Mouse (Mus musculus): ENCODE measurements around the gene Pramel5. TPM values are rescaled to one million over a fixed set of nuclear protein-coding genes. Genes with fewer than 3 reads are reported as not detected.
"Not testable (repeated sequence)": the region's sequence is repeated elsewhere in the genome, so short reads cannot be mapped to it uniquely, and the experiment has no call there.

Gene Pramel5
- not detected in 2 replicates for total RNA-seq (2012; rRNA removed)
- polyA plus RNA-seq (2012; ENCODE audit: insufficient read depth in 1 of 2, insufficient read length in 2 of 2, low read depth in 1 of 2, low replicate concordance in 2 of 2, missing spikeins in 1 of 2) = under 1 TPM in 1 of 2 experiments, not detected in 1; 0.35 TPM

GRCm38 (mm10) chr4:144280388-144280787 lies at the start of gene Pramel5:
Gene Pramel5, minus strand, starts transcription at chr4:144280488.
- not testable (repeated sequence) for H3K4me1 ChIP-seq (ENCODE audit: control insufficient read depth in 1 of 2, insufficient read depth in 2 of 2, low read length in 2 of 2); H3K9ac ChIP-seq (ENCODE audit: control insufficient read depth, low read depth, low read length, poor library complexity, severe bottlenecking); H3K27ac ChIP-seq (ENCODE audit: control insufficient read depth, low read depth, low read length); DNase-seq (ENCODE audit: low read depth, low spot score); H3K9me3 ChIP-seq (replicated peaks; ENCODE audit: insufficient read depth, low read length); H3K27me3 ChIP-seq (ENCODE audit: control insufficient read depth in 1 of 2, insufficient read depth in 2 of 2, low read length in 2 of 2); H3K4me3 ChIP-seq (ENCODE audit: control insufficient read depth in 1 of 2, insufficient read depth in 1 of 2, low read depth in 2 of 2, low read length in 2 of 2); H3K36me3 ChIP-seq (ENCODE audit: control insufficient read depth in 1 of 2, insufficient read depth in 2 of 2, low read length in 2 of 2); H3K79me2 ChIP-seq (ENCODE audit: control insufficient read depth, insufficient read depth, low read length, poor library complexity)

- not testable (repeated sequence) for H3K27me3 ChIP-seq (ENCODE audit: control insufficient read depth in 1 of 2, insufficient read depth in 2 of 2, low read length in 2 of 2); DNase-seq (ENCODE audit: low read depth, low spot score); H3K27ac ChIP-seq (ENCODE audit: control insufficient read depth, low read depth, low read length); H3K9me3 ChIP-seq (replicated peaks; ENCODE audit: insufficient read depth, low read length); H3K79me2 ChIP-seq (ENCODE audit: control insufficient read depth, insufficient read depth, low read length, poor library complexity); H3K36me3 ChIP-seq (ENCODE audit: control insufficient read depth in 1 of 2, insufficient read depth in 2 of 2, low read length in 2 of 2); H3K4me1 ChIP-seq (ENCODE audit: control insufficient read depth in 1 of 2, insufficient read depth in 2 of 2, low read length in 2 of 2); H3K4me3 ChIP-seq (ENCODE audit: control insufficient read depth in 1 of 2, insufficient read depth in 1 of 2, low read depth in 2 of 2, low read length in 2 of 2); H3K9ac ChIP-seq (ENCODE audit: control insufficient read depth, low read depth, low read length, poor library complexity, severe bottlenecking)
These were observed 49.7 kb upstream of the Pramel5 start, which contains the start of gene Gm13128 for GRCm38 (mm10) chr4:144329949-144330348. Gene Gm13128, plus strand, starts transcription at chr4:144330249.

- H3K27ac ChIP-seq (ENCODE audit: control insufficient read depth, low read depth, low read length); H3K4me1 ChIP-seq (ENCODE audit: control insufficient read depth in 1 of 2, insufficient read depth in 2 of 2, low read length in 2 of 2); H3K36me3 ChIP-seq (ENCODE audit: control insufficient read depth in 1 of 2, insufficient read depth in 2 of 2, low read length in 2 of 2); DNase-seq (ENCODE audit: low read depth, low spot score); H3K9ac ChIP-seq (ENCODE audit: control insufficient read depth, low read depth, low read length, poor library complexity, severe bottlenecking); H3K27me3 ChIP-seq (ENCODE audit: control insufficient read depth in 1 of 2, insufficient read depth in 2 of 2, low read length in 2 of 2); H3K9me3 ChIP-seq (replicated peaks; ENCODE audit: insufficient read depth, low read length); H3K4me3 ChIP-seq (ENCODE audit: control insufficient read depth in 1 of 2, insufficient read depth in 1 of 2, low read depth in 2 of 2, low read length in 2 of 2); H3K79me2 ChIP-seq (ENCODE audit: control insufficient read depth, insufficient read depth, low read length, poor library complexity): not testable (repeated sequence)
These were observed 32.6 kb upstream of the Pramel5 start for GRCm38 (mm10) chr4:144312666-144313460.

- H3K27me3 ChIP-seq (ENCODE audit: control insufficient read depth in 1 of 2, insufficient read depth in 2 of 2, low read length in 2 of 2); H3K79me2 ChIP-seq (ENCODE audit: control insufficient read depth, insufficient read depth, low read length, poor library complexity); H3K9me3 ChIP-seq (replicated peaks; ENCODE audit: insufficient read depth, low read length); H3K9ac ChIP-seq (ENCODE audit: control insufficient read depth, low read depth, low read length, poor library complexity, severe bottlenecking); H3K4me1 ChIP-seq (ENCODE audit: control insufficient read depth in 1 of 2, insufficient read depth in 2 of 2, low read length in 2 of 2); H3K4me3 ChIP-seq (ENCODE audit: control insufficient read depth in 1 of 2, insufficient read depth in 1 of 2, low read depth in 2 of 2, low read length in 2 of 2); H3K27ac ChIP-seq (ENCODE audit: control insufficient read depth, low read depth, low read length); DNase-seq (ENCODE audit: low read depth, low spot score); H3K36me3 ChIP-seq (ENCODE audit: control insufficient read depth in 1 of 2, insufficient read depth in 2 of 2, low read length in 2 of 2): not testable (repeated sequence)
These were observed 19.1 kb upstream of the Pramel5 start for GRCm38 (mm10) chr4:144299414-144299813.

- not testable (repeated sequence) for H3K27me3 ChIP-seq (ENCODE audit: control insufficient read depth in 1 of 2, insufficient read depth in 2 of 2, low read length in 2 of 2)
These were observed 25.5 kb downstream of the Pramel5 start for GRCm38 (mm10) chr4:144254768-144255167.

More at GRCm38 (mm10) chr4:144254768-144255167, 25.5 kb downstream of the Pramel5 start:
- DNase-seq (ENCODE audit: low read depth, low spot score); H3K4me3 ChIP-seq (ENCODE audit: control insufficient read depth in 1 of 2, insufficient read depth in 1 of 2, low read depth in 2 of 2, low read length in 2 of 2); H3K4me1 ChIP-seq (ENCODE audit: control insufficient read depth in 1 of 2, insufficient read depth in 2 of 2, low read length in 2 of 2); H3K9ac ChIP-seq (ENCODE audit: control insufficient read depth, low read depth, low read length, poor library complexity, severe bottlenecking); H3K36me3 ChIP-seq (ENCODE audit: control insufficient read depth in 1 of 2, insufficient read depth in 2 of 2, low read length in 2 of 2); H3K27ac ChIP-seq (ENCODE audit: control insufficient read depth, low read depth, low read length); H3K9me3 ChIP-seq (replicated peaks; ENCODE audit: insufficient read depth, low read length); H3K79me2 ChIP-seq (ENCODE audit: control insufficient read depth, insufficient read depth, low read length, poor library complexity): not testable (repeated sequence)

Other genes starting within 250 kb of the Pramel5 start
- not detected in 2 replicates for gene Pramel4, start 221.4 kb downstream of the Pramel5 start, total RNA-seq (2012; rRNA removed)
- gene Pramel4, start 221.4 kb downstream of the Pramel5 start, polyA plus RNA-seq (2012; ENCODE audit: insufficient read depth in 1 of 2, insufficient read length in 2 of 2, low read depth in 1 of 2, low replicate concordance in 2 of 2, missing spikeins in 1 of 2) = under 1 TPM in 1 of 2 experiments, not detected in 1; 0.07 TPM
- not detected in 2 replicates for gene Gm13102, start 174.0 kb downstream of the Pramel5 start, total RNA-seq (2012; rRNA removed)
- gene Gm13102, start 174.0 kb downstream of the Pramel5 start, polyA plus RNA-seq (2012; ENCODE audit: insufficient read depth in 1 of 2, insufficient read length in 2 of 2, low read depth in 1 of 2, low replicate concordance in 2 of 2, missing spikeins in 1 of 2) = not detected
- not detected in 2 replicates for gene Oog3, start 117.8 kb downstream of the Pramel5 start, total RNA-seq (2012; rRNA removed)
- gene Oog3, start 117.8 kb downstream of the Pramel5 start, polyA plus RNA-seq (2012; ENCODE audit: insufficient read depth in 1 of 2, insufficient read length in 2 of 2, low read depth in 1 of 2, low replicate concordance in 2 of 2, missing spikeins in 1 of 2) = not detected
- gene Oog2, start 89.8 kb downstream of the Pramel5 start, total RNA-seq (2012; rRNA removed) = not detected in 2 replicates
- gene Oog2, start 89.8 kb downstream of the Pramel5 start, polyA plus RNA-seq (2012; ENCODE audit: insufficient read depth in 1 of 2, insufficient read length in 2 of 2, low read depth in 1 of 2, low replicate concordance in 2 of 2, missing spikeins in 1 of 2) = not detected
- not detected in 2 replicates for gene C87977, start 67.2 kb downstream of the Pramel5 start, total RNA-seq (2012; rRNA removed)
- not detected for gene C87977, start 67.2 kb downstream of the Pramel5 start, polyA plus RNA-seq (2012; ENCODE audit: insufficient read depth in 1 of 2, insufficient read length in 2 of 2, low read depth in 1 of 2, low replicate concordance in 2 of 2, missing spikeins in 1 of 2)
- gene Gm13128, start 49.8 kb upstream of the Pramel5 start, total RNA-seq (2012; rRNA removed) = not detected in 2 replicates
- gene Gm13128, start 49.8 kb upstream of the Pramel5 start, polyA plus RNA-seq (2012; ENCODE audit: insufficient read depth in 1 of 2, insufficient read length in 2 of 2, low read depth in 1 of 2, low replicate concordance in 2 of 2, missing spikeins in 1 of 2) = not detected
- not detected in 2 replicates for gene Gm13119, start 77.5 kb upstream of the Pramel5 start, total RNA-seq (2012; rRNA removed)
- not detected for gene Gm13119, start 77.5 kb upstream of the Pramel5 start, polyA plus RNA-seq (2012; ENCODE audit: insufficient read depth in 1 of 2, insufficient read length in 2 of 2, low read depth in 1 of 2, low replicate concordance in 2 of 2, missing spikeins in 1 of 2)
- not detected in 2 replicates for gene Pramef20, start 97.4 kb upstream of the Pramel5 start, total RNA-seq (2012; rRNA removed)
- not detected for gene Pramef20, start 97.4 kb upstream of the Pramel5 start, polyA plus RNA-seq (2012; ENCODE audit: insufficient read depth in 1 of 2, insufficient read length in 2 of 2, low read depth in 1 of 2, low replicate concordance in 2 of 2, missing spikeins in 1 of 2)
- not detected in 2 replicates for gene Pramef12, start 128.0 kb upstream of the Pramel5 start, total RNA-seq (2012; rRNA removed)
- not detected for gene Pramef12, start 128.0 kb upstream of the Pramel5 start, polyA plus RNA-seq (2012; ENCODE audit: insufficient read depth in 1 of 2, insufficient read length in 2 of 2, low read depth in 1 of 2, low replicate concordance in 2 of 2, missing spikeins in 1 of 2)
- gene 1700012P22Rik, start 158.3 kb upstream of the Pramel5 start, total RNA-seq (2012; rRNA removed) = not detected in 2 replicates
- gene 1700012P22Rik, start 158.3 kb upstream of the Pramel5 start, polyA plus RNA-seq (2012; ENCODE audit: insufficient read depth in 1 of 2, insufficient read length in 2 of 2, low read depth in 1 of 2, low replicate concordance in 2 of 2, missing spikeins in 1 of 2) = not detected
- not detected in 2 replicates for gene Gm9944, start 172.8 kb upstream of the Pramel5 start, total RNA-seq (2012; rRNA removed)
- gene Gm9944, start 172.8 kb upstream of the Pramel5 start, polyA plus RNA-seq (2012; ENCODE audit: insufficient read depth in 1 of 2, insufficient read length in 2 of 2, low read depth in 1 of 2, low replicate concordance in 2 of 2, missing spikeins in 1 of 2) = not detected
- gene Aadacl3, start 183.3 kb upstream of the Pramel5 start, total RNA-seq (2012; rRNA removed) = not detected in 2 replicates
- gene Aadacl3, start 183.3 kb upstream of the Pramel5 start, polyA plus RNA-seq (2012; ENCODE audit: insufficient read depth in 1 of 2, insufficient read length in 2 of 2, low read depth in 1 of 2, low replicate concordance in 2 of 2, missing spikeins in 1 of 2) = not detected
- not detected in 2 replicates for gene 9430007A20Rik, start 239.3 kb upstream of the Pramel5 start, total RNA-seq (2012; rRNA removed)
- gene 9430007A20Rik, start 239.3 kb upstream of the Pramel5 start, polyA plus RNA-seq (2012; ENCODE audit: insufficient read depth in 1 of 2, insufficient read length in 2 of 2, low read depth in 1 of 2, low replicate concordance in 2 of 2, missing spikeins in 1 of 2) = not detected